24 mouse cellular contexts compared by ENCODE assay signal in the genomic region with DNA sequence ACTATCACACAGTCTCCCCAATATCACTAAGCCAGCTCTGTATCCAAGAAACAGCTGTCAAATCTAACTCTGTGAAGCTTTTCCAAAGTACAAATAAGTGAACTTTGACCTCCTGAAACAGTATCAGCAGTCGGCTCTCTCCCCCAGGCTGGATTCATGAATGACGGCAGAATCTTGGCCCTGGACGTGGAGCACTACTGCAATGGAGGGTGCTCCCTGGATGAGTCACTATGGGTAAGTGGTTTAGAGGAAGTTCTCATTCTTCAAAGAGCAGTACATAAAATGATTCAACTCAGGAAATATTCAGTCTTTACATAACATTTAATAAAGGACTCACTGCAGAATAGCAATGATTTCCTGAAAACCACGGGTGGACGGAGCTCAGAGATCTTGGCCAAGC. TPM values are rescaled to one million over a fixed set of nuclear protein-coding genes. Genes with fewer than 3 reads are reported as not detected.
"Had no signal": no experiment of that assay in that cellular context is flagged by ENCODE, and none has a peak within 500 bp of the region (broad histone marks: within the 10 kb centered on the region; RNA-seq: fewer than 3 reads in every experiment).

No protein-coding gene starts in this region.

- DNase-seq: gastrocnemius, postnatal 14 days; gastrocnemius, postnatal 36 days; heart, adult 18-20 months; heart, postnatal 14 days; heart, postnatal 36 days; kidney, adult 11 months; kidney, adult 2 months; kidney, adult 9 months; kidney, postnatal 10 days; kidney, postnatal 25 days; kidney, postnatal 4 days; liver had no signal

- H3K36me3 ChIP-seq: heart, embryonic 13.5 days; heart, embryonic 15.5 days; hindbrain, embryonic 13.5 days; hindbrain, embryonic 15.5 days; limb, embryonic 10.5 days; limb, embryonic 12.5 days had no signal

- H3K4me3 ChIP-seq: heart, embryonic 13.5 days; heart, embryonic 15.5 days; hindbrain, embryonic 13.5 days; hindbrain, embryonic 15.5 days; layer of hippocampus, adult 2 months; left cerebral cortex, adult 2 months; limb, embryonic 10.5 days; limb, embryonic 12.5 days had no signal

- H3K4me2 ChIP-seq: heart, embryonic 11.5 days; heart, embryonic 13.5 days; heart, embryonic 15.5 days; hindbrain, embryonic 13.5 days; hindbrain, embryonic 15.5 days; limb, embryonic 12.5 days had no signal

- H3K9ac ChIP-seq: heart, embryonic 13.5 days; heart, embryonic 15.5 days; hindbrain, embryonic 13.5 days; hindbrain, embryonic 15.5 days; limb, embryonic 12.5 days had no signal

- H3K27me3 ChIP-seq: heart, embryonic 13.5 days; heart, embryonic 15.5 days; hindbrain, embryonic 13.5 days; hindbrain, embryonic 15.5 days; limb, embryonic 12.5 days had no signal

- H3K4me1 ChIP-seq: heart, embryonic 13.5 days; heart, embryonic 15.5 days; hindbrain, embryonic 13.5 days; hindbrain, embryonic 15.5 days; limb, embryonic 10.5 days; limb, embryonic 12.5 days had no signal

- H3K9me3 ChIP-seq: heart, embryonic 13.5 days; heart, embryonic 15.5 days; hindbrain, embryonic 13.5 days; hindbrain, embryonic 15.5 days; limb, embryonic 10.5 days; limb, embryonic 12.5 days had no signal

- H3K27ac ChIP-seq: heart, embryonic 13.5 days; heart, embryonic 15.5 days; hindbrain, embryonic 13.5 days; hindbrain, embryonic 15.5 days; hindbrain, postnatal 0 days; layer of hippocampus, adult 2 months; left cerebral cortex, adult 2 months; limb, embryonic 10.5 days; limb, embryonic 12.5 days had no signal

- ATAC-seq: hindbrain, postnatal 0 days; intestine, embryonic 16.5 days had no signal

RNA-seq across cellular contexts. Expression of a gene that starts 31.6 kb away (rescaled TPM):
- polyA plus RNA-seq: heart, embryonic 11.5 days; hindbrain, embryonic 11.5 days had no signal
